Mouse (Mus musculus) intestine, embryonic 15.5 days (tissue): ENCODE results near the gene Cdk2ap1. TPM values are rescaled to one million over a fixed set of nuclear protein-coding genes. Genes with fewer than 3 reads are reported as not detected.
"Not testable (repeated sequence)": the region's sequence is repeated elsewhere in the genome, so short reads cannot be mapped to it uniquely, and the experiment has no call there.

Source experiments
- ATAC-seq: fragments of 200-750 bp; cut with Nextera tagmentation; 2 replicates; pipeline ENCODE4 v1.8.0; 2017; ENCODE audit warnings: moderate TSS enrichment, moderate library complexity
- H3K27ac ChIP-seq: fragments of 300-500 bp; sonication (generic); 2 replicates; pipeline ENCODE4 v1.5.1; 2015; ENCODE audit warnings: mild to moderate bottlenecking, inconsistent platforms
- H3K27me3 ChIP-seq: fragments of 300-500 bp; sonication (generic); replicated peaks from 2 replicates; pipeline ENCODE4 v1.6.1; 2015; ENCODE audit warnings: inconsistent platforms
- H3K36me3 ChIP-seq: fragments of 300-500 bp; sonication (generic); 2 replicates; pipeline ENCODE4 v1.6.1; 2015; ENCODE audit warnings: inconsistent platforms
- H3K4me1 ChIP-seq: fragments of 300-500 bp; sonication (generic); replicated peaks from 2 replicates; pipeline ENCODE4 v1.6.1; 2015; ENCODE audit warnings: inconsistent platforms
- H3K4me2 ChIP-seq: fragments of 300-500 bp; sonication (generic); replicated peaks from 2 replicates; pipeline ENCODE4 v1.6.1; 2015; ENCODE audit warnings: mild to moderate bottlenecking, inconsistent platforms
- H3K4me3 ChIP-seq: fragments of 300-500 bp; sonication (generic); replicated peaks from 2 replicates; pipeline ENCODE4 v1.5.1; 2015; ENCODE audit warnings: inconsistent platforms
- H3K9ac ChIP-seq: fragments of 300-500 bp; sonication (generic); 2 replicates; pipeline ENCODE4 v1.6.1; 2015; ENCODE audit warnings: inconsistent platforms
- H3K9me3 ChIP-seq: fragments of 300-500 bp; sonication (generic); 2 replicates; pipeline ENCODE4 v1.6.1; 2016; ENCODE audit warnings: inconsistent platforms
- WGBS: fragments of 180-500 bp; shearing (Covaris S2); methylation state at CpG from one replicate; pipeline ENCODE4 v1.1.7; 2015; 5-methylcytosine and 5-hydroxymethylcytosine counted together
- polyA plus RNA-seq: library from polyadenylated mRNA; unstranded; fragments of >200 nt; fragmentation: Nextera tagmentation; extraction: Ambion mirVana; gene quantifications from 2 replicates; pipeline ENCODE4 v1.2.1, GENCODE M21; 2015

The Cdk2ap1 gene
- 69.0 and 118 TPM in 2 replicates for polyA plus RNA-seq

GRCm38 (mm10) chr5:124362982-124363381 lies at the start of gene Cdk2ap1:
Gene Cdk2ap1 (minus strand): TSS chr5:124363082.
- not testable (repeated sequence) for H3K4me3 ChIP-seq, H3K27me3 ChIP-seq, H3K4me2 ChIP-seq, H3K36me3 ChIP-seq, H3K9me3 ChIP-seq, H3K27ac ChIP-seq, H3K9ac ChIP-seq, H3K4me1 ChIP-seq, ATAC-seq
- WGBS, result 89% methylated on average over 5 of the region's 5 CpGs

GRCm38 (mm10) chr5:124412163-124412562 lies 49.3 kb upstream of the Cdk2ap1 start:
- Histone ChIP-seq H3K4me1 (no peaks in the 10 kb centered on the region), H3K36me3 (peaks cover 35% of the 10 kb centered on the region), H3K27ac (no peak overlapping the region), H3K9ac (no peak overlapping the region), H3K4me2 (no peak overlapping the region), H3K9me3 (no peaks in the 10 kb centered on the region), H3K4me3 (no peak overlapping the region), H3K27me3 (no peaks in the 10 kb centered on the region)
- no peak for ATAC-seq
- WGBS, result 89% methylated on average over 5 of the region's 5 CpGs

- Histone ChIP-seq H3K4me1 (no peaks in the 10 kb centered on the region), H3K9me3 (no peaks in the 10 kb centered on the region), H3K4me3 (no peak overlapping the region), H3K9ac (no peak overlapping the region), H3K27me3 (no peaks in the 10 kb centered on the region), H3K27ac (no peak overlapping the region), H3K36me3 (peaks cover 40% of the 10 kb centered on the region), H3K4me2 (no peak overlapping the region)
- no peak for ATAC-seq
- 88% methylated on average over 3 of the region's 3 CpGs for WGBS
Observed at GRCm38 (mm10) chr5:124410808-124411207, 47.9 kb upstream of the Cdk2ap1 start.

GRCm38 (mm10) chr5:124393726-124394125 lies 30.8 kb upstream of the Cdk2ap1 start:
- Histone ChIP-seq H3K9me3 (no peaks in the 10 kb centered on the region), H3K36me3 (peaks cover 22% of the 10 kb centered on the region), H3K4me1 (no peaks in the 10 kb centered on the region), H3K27ac (no peak overlapping the region), H3K27me3 (no peaks in the 10 kb centered on the region), H3K4me2 (no peak overlapping the region), H3K9ac (no peak overlapping the region), H3K4me3 (no peak overlapping the region)
- WGBS, result 84% methylated on average over 7 of the region's 7 CpGs
- ATAC-seq, result no peak

- WGBS, result 98% methylated on average over 4 of the region's 4 CpGs
- H3K4me3 ChIP-seq, result no peak overlapping the region
- no peaks in the 10 kb centered on the region for H3K27me3 ChIP-seq
- H3K4me2 ChIP-seq, result no peak overlapping the region
- H3K4me1 ChIP-seq, result no peaks in the 10 kb centered on the region
- peaks cover 26% of the 10 kb centered on the region for H3K36me3 ChIP-seq
- H3K9me3 ChIP-seq, result no peaks in the 10 kb centered on the region
- no peak overlapping the region for H3K9ac ChIP-seq
- no peak for ATAC-seq
- H3K27ac ChIP-seq, result no peak overlapping the region
Observed at GRCm38 (mm10) chr5:124392412-124392811, 29.5 kb upstream of the Cdk2ap1 start.

- Histone ChIP-seq H3K4me1 (no peaks in the 10 kb centered on the region), H3K9me3 (no peaks in the 10 kb centered on the region), H3K9ac (no peak overlapping the region), H3K27ac (no peak overlapping the region), H3K27me3 (no peaks in the 10 kb centered on the region), H3K4me2 (no peak overlapping the region), H3K36me3 (peaks cover 32% of the 10 kb centered on the region), H3K4me3 (no peak overlapping the region)
- no peak for ATAC-seq
- WGBS, result 67% methylated on average over 5 of the region's 5 CpGs
Observed at GRCm38 (mm10) chr5:124387932-124388331, 25.1 kb upstream of the Cdk2ap1 start.

- Histone ChIP-seq H3K4me1 (no peaks in the 10 kb centered on the region), H3K27ac (no peak overlapping the region), H3K27me3 (no peaks in the 10 kb centered on the region), H3K4me3 (no peak overlapping the region), H3K36me3 (peaks cover 44% of the 10 kb centered on the region), H3K4me2 (no peak overlapping the region), H3K9me3 (no peaks in the 10 kb centered on the region), H3K9ac (no peak overlapping the region)
- 100% methylated on average over 1 of the region's 1 CpGs for WGBS
- ATAC-seq, result no peak
Observed at GRCm38 (mm10) chr5:124380121-124380520, 17.2 kb upstream of the Cdk2ap1 start.

GRCm38 (mm10) chr5:124377149-124377548 lies 14.3 kb upstream of the Cdk2ap1 start:
- Histone ChIP-seq H3K9ac (no peak overlapping the region), H3K4me2 (no peak overlapping the region), H3K27ac (no peak overlapping the region), H3K36me3 (peaks cover 52% of the 10 kb centered on the region), H3K4me3 (no peak overlapping the region), H3K4me1 (no peaks in the 10 kb centered on the region), H3K9me3 (no peaks in the 10 kb centered on the region), H3K27me3 (no peaks in the 10 kb centered on the region)
- WGBS, result 90% methylated on average over 4 of the region's 4 CpGs
- no peak for ATAC-seq

- Histone ChIP-seq H3K9me3 (no peaks in the 10 kb centered on the region), H3K4me2 (no peak overlapping the region), H3K27ac (no peak overlapping the region), H3K36me3 (peaks cover 52% of the 10 kb centered on the region), H3K4me1 (no peaks in the 10 kb centered on the region), H3K4me3 (no peak overlapping the region), H3K27me3 (no peaks in the 10 kb centered on the region), H3K9ac (no peak overlapping the region)
- 95% methylated on average over 1 of the region's 1 CpGs for whole genome bisulfite sequencing
- ATAC-seq, result no peak
Observed at GRCm38 (mm10) chr5:124376401-124376800, 13.5 kb upstream of the Cdk2ap1 start.

GRCm38 (mm10) chr5:124374298-124374697 lies 11.4 kb upstream of the Cdk2ap1 start:
- H3K9ac ChIP-seq, result no peak overlapping the region
- no peaks in the 10 kb centered on the region for H3K4me1 ChIP-seq
- H3K9me3 ChIP-seq, result no peaks in the 10 kb centered on the region
- H3K4me3 ChIP-seq, result no peak overlapping the region
- ATAC-seq, result no peak
- H3K4me2 ChIP-seq, result no peak overlapping the region
- WGBS, result 98% methylated on average over 7 of the region's 7 CpGs
- H3K27me3 ChIP-seq, result no peaks in the 10 kb centered on the region
- H3K27ac ChIP-seq, result no peak overlapping the region
- peaks cover 49% of the 10 kb centered on the region for H3K36me3 ChIP-seq

- no peaks in the 10 kb centered on the region for H3K9me3 ChIP-seq
- no peaks in the 10 kb centered on the region for H3K27me3 ChIP-seq
- peaks cover 15% of the 10 kb centered on the region for H3K36me3 ChIP-seq
- H3K4me1 ChIP-seq, result no peaks in the 10 kb centered on the region
- no peak overlapping the region for H3K4me3 ChIP-seq
- WGBS, result 73% methylated on average over 3 of the region's 3 CpGs
- no peak overlapping the region for H3K9ac ChIP-seq
- H3K4me2 ChIP-seq, result no peak overlapping the region
- H3K27ac ChIP-seq, result no peak overlapping the region
- ATAC-seq, result no peak
Observed at GRCm38 (mm10) chr5:124366721-124367120, 3.8 kb upstream of the Cdk2ap1 start.

- no peak for ATAC-seq
- no peaks in the 10 kb centered on the region for H3K9me3 ChIP-seq
- H3K9ac ChIP-seq, result no peak overlapping the region
- H3K4me1 ChIP-seq, result no peaks in the 10 kb centered on the region
- no peak overlapping the region for H3K27ac ChIP-seq
- 88% methylated on average over 2 of the region's 2 CpGs for WGBS
- no peaks in the 10 kb centered on the region for H3K27me3 ChIP-seq
- no peak overlapping the region for H3K4me3 ChIP-seq
- H3K4me2 ChIP-seq, result no peak overlapping the region
- H3K36me3 ChIP-seq, result peaks cover 5% of the 10 kb centered on the region
Observed at GRCm38 (mm10) chr5:124365754-124366153, 2.9 kb upstream of the Cdk2ap1 start.

- Histone ChIP-seq H3K4me2 (no peak overlapping the region), H3K4me1 (no peaks in the 10 kb centered on the region), H3K36me3 (peaks cover 4% of the 10 kb centered on the region), H3K27me3 (no peaks in the 10 kb centered on the region), H3K4me3 (no peak overlapping the region), H3K27ac (no peak overlapping the region), H3K9me3 (no peaks in the 10 kb centered on the region), H3K9ac (no peak overlapping the region)
- ATAC-seq, result no peak
- WGBS, result 91% methylated on average over 6 of the region's 6 CpGs
Observed at GRCm38 (mm10) chr5:124364173-124364918, 1.5 kb upstream of the Cdk2ap1 start.
